Mouse (Mus musculus) heart, adult 2 months (tissue): ENCODE data around the gene 1700012B09Rik. TPM values are rescaled to one million over a fixed set of nuclear protein-coding genes. Genes with fewer than 3 reads are reported as not detected.

ENCODE experiments used
- DNase-seq, 2 experiments: peaks; one replicate each; pipeline ENCODE4 v3.0.0; 2021
- H3K27ac ChIP-seq: fragments of 200-600 bp; 2 replicates; pipeline ENCODE4 v1.8.1; 2022
- H3K27me3 ChIP-seq: fragments of 200-500 bp; 2 replicates; pipeline ENCODE4 v1.6.1; 2012; ENCODE audit warnings: mild to moderate bottlenecking, low read length, inconsistent platforms, mixed read lengths; ENCODE audit not compliant: control insufficient read depth, insufficient read depth
- H3K36me3 ChIP-seq: fragments of 200-500 bp; 2 replicates; pipeline ENCODE4 v1.6.1; 2012; ENCODE audit warnings: low read length, inconsistent platforms; ENCODE audit not compliant: control insufficient read depth, insufficient read depth
- H3K4me1 ChIP-seq: fragments of 200-500 bp; 2 replicates; pipeline ENCODE4 v1.6.1; 2011; ENCODE audit warnings: low read length; ENCODE audit not compliant: control insufficient read depth, insufficient read depth
- H3K4me3 ChIP-seq: fragments of 200-600 bp; 2 replicates; pipeline ENCODE4 v1.8.1; 2022
- H3K79me2 ChIP-seq: fragments of 200-500 bp; replicated peaks from 2 replicates; pipeline ENCODE4 v1.6.1; 2012; ENCODE audit warnings: mild to moderate bottlenecking, inconsistent platforms, low read length, moderate library complexity, mixed read lengths; ENCODE audit not compliant: control insufficient read depth, insufficient read depth
- H3K9ac ChIP-seq: fragments of 200-500 bp; 2 replicates; pipeline ENCODE4 v1.6.1; 2012; ENCODE audit warnings: low read depth, mild to moderate bottlenecking, control low read depth, inconsistent platforms, low read length, mixed read lengths
- CTCF ChIP-seq: fragments of 200-600 bp; IDR thresholded peaks from 2 replicates; pipeline ENCODE4 v1.8.1; 2022; ENCODE audit warnings: antibody characterized with exemption, mild to moderate bottlenecking, moderate library complexity
- EP300 ChIP-seq: fragments of 200-500 bp; IDR thresholded peaks from 2 replicates; pipeline ENCODE4 v1.6.1; 2011; ENCODE audit warnings: low read depth, low read length, control low read depth; ENCODE audit not compliant: insufficient read depth
- POLR2A ChIP-seq: fragments of 200-500 bp; IDR thresholded peaks from 2 replicates; pipeline ENCODE4 v1.6.1; 2011; ENCODE audit warnings: mild to moderate bottlenecking, low read depth, low read length, control low read depth; ENCODE audit not compliant: insufficient read depth
- WGBS: fragments of 180-500 bp; shearing (Covaris S2); methylation state at CpG from one replicate; pipeline ENCODE4 v1.1.7; 2018; 5-methylcytosine and 5-hydroxymethylcytosine counted together
- intact Hi-C: fragments of 180-260 bp; cut with DNase I; formaldehyde crosslinking; loops from one replicate; pipeline ENCODE4 v1.15.1; 2025
- polyA plus RNA-seq: library from polyadenylated mRNA; depleted of rRNA; stranded (reverse); fragments of >200 nt; gene quantifications from 2 replicates; pipeline ENCODE4 v1.2.3, GENCODE M21; 2012
- total RNA-seq, 2 experiments: library from RNA; stranded (reverse); gene quantifications; 2 replicates each; pipeline ENCODE4 v1.2.3; 2021

Gene 1700012B09Rik
- total and polyA plus RNA-seq, 3 experiments = not detected

DNA sequence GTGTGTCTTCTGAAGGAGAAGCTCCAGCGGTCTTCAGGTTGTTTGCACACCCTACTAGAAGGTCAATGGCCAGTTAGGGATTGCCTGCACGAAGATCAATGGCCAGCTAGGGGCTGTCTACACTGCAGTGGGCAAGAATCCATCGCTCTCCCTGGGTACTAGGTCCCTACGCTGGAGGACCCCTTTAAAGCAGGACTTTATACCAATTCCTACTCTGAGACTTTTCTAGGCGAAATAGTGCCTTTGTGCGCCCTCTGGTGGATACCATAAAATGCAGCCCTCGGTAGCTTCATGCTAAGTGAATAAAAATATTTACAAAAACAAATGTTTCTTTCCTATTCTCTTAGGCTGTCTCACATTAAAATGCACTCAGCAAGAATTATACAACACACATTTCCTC lies 6.1 kb downstream of the 1700012B09Rik start:
- TF ChIP-seq CTCF (peak; percentile 85), EP300 (no peak)
- 21% methylated on average over 7 of the region's 7 CpGs for WGBS

DNA sequence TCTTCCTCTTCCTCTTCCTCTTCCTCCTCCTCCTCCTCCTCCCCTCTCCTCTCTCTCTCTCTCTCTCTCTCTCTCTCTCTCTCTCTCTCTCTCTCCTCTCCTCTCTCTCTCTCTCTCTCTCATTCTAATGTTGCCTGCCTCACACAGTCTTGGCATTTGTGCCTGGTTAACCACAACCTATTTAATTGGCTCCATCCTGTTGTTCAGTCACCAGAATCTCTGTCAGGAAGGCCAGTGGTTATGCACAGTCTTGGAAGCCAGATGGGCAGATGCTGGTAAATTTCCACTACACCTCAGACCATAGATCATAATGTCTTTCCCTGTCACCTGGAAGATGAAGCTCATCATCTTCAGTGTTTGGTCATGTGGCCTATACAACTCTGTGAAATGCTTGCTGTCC lies 11.6 kb downstream of the 1700012B09Rik start:
- no peaks in the 10 kb centered on the region for H3K36me3 ChIP-seq
- intact Hi-C loops = no loop called here
- no peaks in the 10 kb centered on the region for H3K4me1 ChIP-seq
- H3K27ac ChIP-seq = no peak overlapping the region
- DNase-seq = no peak
- no peak overlapping the region for H3K9ac ChIP-seq
- H3K79me2 ChIP-seq = no peaks in the 10 kb centered on the region
- H3K4me3 ChIP-seq = no peak overlapping the region
- TF ChIP-seq CTCF (no peak), EP300 (no peak), POLR2A (no peak)
- H3K27me3 ChIP-seq = no peaks in the 10 kb centered on the region

More for the DNA sequence above, 6.1 kb downstream of the 1700012B09Rik start:
- Histone ChIP-seq H3K9ac (no peak overlapping the region), H3K27ac (no peak overlapping the region), H3K36me3 (no peaks in the 10 kb centered on the region), H3K4me1 (no peaks in the 10 kb centered on the region), H3K27me3 (no peaks in the 10 kb centered on the region), H3K4me3 (no peak overlapping the region), H3K79me2 (no peaks in the 10 kb centered on the region)
- intact Hi-C loops = loop anchor here (5.0 kb wide), 1 partner anchor 242 kb away; no protein-coding TSS in a partner anchor
- DNase-seq = peak; percentile 16 to 45

DNA sequence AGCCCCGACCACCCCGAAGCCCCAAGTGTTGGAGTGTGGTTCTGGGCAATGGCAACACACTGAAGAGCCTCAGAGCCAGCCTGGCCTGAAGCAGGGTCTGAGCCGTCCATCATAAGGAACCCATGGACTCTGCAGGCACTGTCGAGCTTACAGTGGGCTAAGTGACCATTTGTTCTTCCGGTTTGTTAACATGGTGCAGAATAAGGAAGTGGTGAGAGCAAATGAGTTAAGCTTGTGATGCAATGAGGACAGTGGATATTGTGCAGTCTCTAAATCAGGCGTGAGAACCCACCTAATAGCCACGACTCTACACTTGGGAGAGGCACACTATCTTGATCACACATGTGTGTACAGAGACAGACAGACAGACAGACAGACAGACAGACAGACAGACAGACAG lies 12.2 kb downstream of the 1700012B09Rik start:
- intact Hi-C loops = no loop called here
- TF ChIP-seq POLR2A (no peak), EP300 (no peak), CTCF (no peak)
- H3K36me3 ChIP-seq = no peaks in the 10 kb centered on the region
- H3K4me1 ChIP-seq = no peaks in the 10 kb centered on the region
- WGBS = 57% methylated on average over 7 of the region's 7 CpGs
- H3K4me3 ChIP-seq = no peak overlapping the region
- H3K27me3 ChIP-seq = no peaks in the 10 kb centered on the region
- no peak overlapping the region for H3K27ac ChIP-seq
- DNase-seq = no peak
- no peak overlapping the region for H3K9ac ChIP-seq
- H3K79me2 ChIP-seq = no peaks in the 10 kb centered on the region

DNA sequence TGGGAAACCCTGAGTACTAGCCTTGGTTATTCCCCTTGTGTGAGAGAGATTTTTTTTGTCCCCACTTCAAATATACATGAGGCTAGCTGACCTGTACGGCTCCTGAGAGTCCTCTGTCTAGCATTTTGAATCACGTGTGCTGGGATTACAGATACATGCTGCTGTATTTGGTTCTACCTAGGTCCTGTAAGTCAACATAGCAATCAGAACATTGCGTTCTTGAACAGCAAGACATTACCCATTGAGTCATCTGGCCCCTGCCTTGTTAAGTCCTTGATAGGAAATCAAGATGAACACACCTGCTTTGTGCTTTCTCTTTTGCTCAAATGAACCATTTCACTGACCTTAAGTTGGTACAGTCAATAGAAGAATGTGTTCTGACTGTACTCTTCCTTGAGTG lies 16.4 kb downstream of the 1700012B09Rik start:
- Histone ChIP-seq H3K27me3 (no peaks in the 10 kb centered on the region), H3K79me2 (no peaks in the 10 kb centered on the region), H3K36me3 (no peaks in the 10 kb centered on the region), H3K4me3 (no peak overlapping the region), H3K4me1 (no peaks in the 10 kb centered on the region; the same call in 1 of the 2 replicates), H3K27ac (no peak overlapping the region), H3K9ac (no peak overlapping the region)
- no peak for DNase-seq
- intact Hi-C loops = no loop called here
- TF ChIP-seq EP300 (no peak), POLR2A (no peak), CTCF (no peak)
- 81% methylated on average over 3 of the region's 3 CpGs for WGBS

DNA sequence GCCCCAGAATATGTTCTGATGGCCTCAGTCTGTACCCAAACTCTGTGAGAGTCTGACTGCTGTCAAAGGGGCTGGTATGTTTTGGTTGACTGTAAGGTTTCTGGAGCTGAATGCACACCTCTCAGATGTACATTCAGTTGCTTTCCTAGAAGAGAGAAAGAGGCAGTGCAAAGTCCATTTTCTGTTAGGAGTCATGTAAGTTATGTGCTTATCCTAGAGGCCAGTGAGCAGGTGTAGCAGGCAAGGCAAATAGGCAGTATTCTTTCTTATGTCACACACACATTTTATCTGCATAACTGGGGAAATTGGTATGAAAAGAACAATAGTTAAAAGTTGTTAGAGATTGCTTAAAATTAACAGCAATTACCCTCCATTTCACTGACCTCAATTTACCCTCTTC lies 16.9 kb downstream of the 1700012B09Rik start:
- TF ChIP-seq CTCF = no peak
- TF ChIP-seq EP300 = no peak
- no peak for TF ChIP-seq POLR2A
- intact Hi-C loops = no loop called here
- no peaks in the 10 kb centered on the region for H3K79me2 ChIP-seq

DNA sequence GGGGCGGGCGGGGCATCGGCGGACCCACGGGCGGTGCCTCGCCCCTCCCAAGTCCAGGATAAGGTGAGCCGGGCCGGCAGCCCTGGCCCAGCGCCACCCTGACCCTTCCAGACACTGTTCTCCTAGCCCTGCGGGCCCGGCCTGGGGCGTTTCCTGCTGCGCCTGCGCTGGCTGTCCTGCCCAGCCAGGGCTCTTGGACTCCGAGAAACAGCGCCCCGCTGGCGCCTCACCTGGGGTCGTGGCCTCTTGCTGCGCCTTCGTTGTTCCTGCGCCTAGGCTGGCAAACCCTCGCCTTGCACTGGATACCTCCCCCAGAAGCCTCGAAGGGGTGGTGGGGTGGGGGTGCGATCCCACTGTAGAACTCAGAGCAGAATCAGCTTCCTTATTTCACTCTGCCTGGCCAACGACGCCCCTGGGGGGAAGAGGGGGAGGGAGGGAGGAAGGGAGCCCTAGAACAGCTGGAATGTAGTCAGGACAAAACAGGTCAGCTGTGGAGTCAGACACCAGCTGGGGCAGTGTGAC lies 18.8 kb downstream of the 1700012B09Rik start, which contains the start of gene Fut4:
Gene Fut4 (minus strand): TSS at position 393 of the 522 bp plus-strand sequence.
- intact Hi-C loops = no loop called here
- Histone ChIP-seq H3K9ac (peak within 1 kb of the TSS; percentile 70), H3K27me3 (no peaks in the 10 kb centered on the region), H3K36me3 (no peaks in the 10 kb centered on the region), H3K4me3 (peak within 1 kb of the TSS; percentile 67), H3K27ac (no peak within 1 kb of the TSS), H3K79me2 (no peaks in the 10 kb centered on the region), H3K4me1 (no peaks in the 10 kb centered on the region; the same call in 1 of the 2 replicates)
- WGBS = under 1% methylated on average over 25 of the region's 28 CpGs
- TF ChIP-seq POLR2A = no peak
- TF ChIP-seq CTCF = no peak
- TF ChIP-seq EP300 = no peak
- DNase-seq = peak; percentile 71 to 75

More for the DNA sequence above, 16.9 kb downstream of the 1700012B09Rik start:
- no peak overlapping the region for H3K4me3 ChIP-seq
- H3K36me3 ChIP-seq = no peaks in the 10 kb centered on the region
- H3K27me3 ChIP-seq = no peaks in the 10 kb centered on the region
- H3K9ac ChIP-seq = no peak overlapping the region
- H3K4me1 ChIP-seq = no peaks in the 10 kb centered on the region; the same call in 1 of the 2 replicates
- no peak for DNase-seq
- no peak overlapping the region for H3K27ac ChIP-seq
